Mouse (Mus musculus) ES-E14 (cell line): Measurements from ENCODE around the gene Prok1.

ENCODE experiments used
- CHD2 ChIP-seq: IDR thresholded peaks from 2 replicates; pipeline ENCODE4 v1.6.1; 2014; ENCODE audit warnings: mild to moderate bottlenecking, low read depth, low read length, inconsistent platforms
- HCFC1 ChIP-seq: IDR thresholded peaks from 2 replicates; pipeline ENCODE4 v1.6.1; 2012; ENCODE audit warnings: low read length, inconsistent platforms, borderline replicate concordance; ENCODE audit not compliant: insufficient read depth
- MAFK ChIP-seq: IDR thresholded peaks from 2 replicates; pipeline ENCODE4 v1.6.1; 2014; ENCODE audit warnings: mild to moderate bottlenecking, low read depth, low read length, inconsistent platforms; ENCODE audit not compliant: insufficient read depth
- ZC3H11A ChIP-seq: IDR thresholded peaks from 2 replicates; pipeline ENCODE4 v1.6.1; 2012; ENCODE audit warnings: low read depth, mild to moderate bottlenecking, inconsistent platforms, low read length, borderline replicate concordance
- ZNF384 ChIP-seq: IDR thresholded peaks from 2 replicates; pipeline ENCODE4 v1.6.1; 2012; ENCODE audit warnings: low read depth, low read length, inconsistent platforms

GRCm38 (mm10) chr3:107231202-107231601 lies 8.3 kb downstream of the Prok1 start:
- TF ChIP-seq CHD2 = no peak
- TF ChIP-seq ZC3H11A = no peak
- no peak for TF ChIP-seq MAFK
- TF ChIP-seq HCFC1 = no peak
- TF ChIP-seq ZNF384 = no peak
